Mouse (Mus musculus): ENCODE measurements around the gene Lefty1.
"Not testable (repeated sequence)": the region's sequence is repeated elsewhere in the genome, so short reads cannot be mapped to it uniquely, and the experiment has no call there.

The Lefty1 gene

GRCm38 (mm10) chr1:180922273-180923048 is 12.4 kb upstream of the Lefty1 start:
- DNase-seq (ENCODE audit: low read depth): peak; percentile 43

DNA sequence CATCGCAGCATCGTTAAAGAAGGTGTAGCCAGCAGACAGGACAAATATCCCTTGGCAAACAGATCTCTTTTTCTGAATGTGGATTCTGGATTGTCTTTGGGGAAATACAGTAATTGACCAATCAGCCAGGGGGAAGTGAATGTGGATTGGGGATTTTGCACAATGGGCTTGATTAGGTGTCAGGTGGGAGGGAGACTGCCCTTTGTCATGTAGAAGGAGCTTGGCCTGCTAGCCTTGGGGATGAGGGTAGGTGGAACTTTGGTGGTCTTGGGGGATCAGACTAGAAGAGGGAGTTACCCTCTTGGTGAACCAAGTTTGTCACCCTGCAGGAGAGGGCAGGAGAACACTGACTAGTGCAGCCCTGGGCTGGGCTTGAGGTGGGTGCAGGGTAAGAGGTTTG is 10.1 kb upstream of the Lefty1 start:
- DNase-seq (ENCODE audit: low read depth): no peak

DNA sequence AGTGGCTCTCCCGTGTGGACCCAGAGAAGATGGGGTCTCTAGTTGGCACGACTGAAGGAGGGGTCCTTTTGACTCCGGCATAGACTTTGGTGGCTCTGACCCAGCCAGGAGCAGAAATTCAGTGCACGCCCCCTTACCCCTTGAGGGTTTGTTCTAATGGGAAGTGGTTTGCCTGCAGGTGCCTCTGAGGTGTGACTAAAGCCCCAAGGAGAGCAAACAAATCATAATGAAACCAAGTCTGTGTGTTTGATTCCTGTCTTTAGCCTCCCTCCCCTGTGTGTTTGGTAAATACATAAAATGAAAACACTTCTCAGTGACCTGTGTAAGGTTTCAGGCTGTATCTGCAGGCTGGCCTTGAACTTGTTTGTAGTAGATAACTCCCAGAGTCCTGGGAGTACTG is 8.5 kb upstream of the Lefty1 start:
- DNase-seq (ENCODE audit: low read depth): peak; percentile 76

GRCm38 (mm10) chr1:180929599-180929998 is 5.2 kb upstream of the Lefty1 start:
- DNase-seq (ENCODE audit: low read depth): no peak

GRCm38 (mm10) chr1:180931106-180931505 is 3.7 kb upstream of the Lefty1 start:
- no peak for DNase-seq (ENCODE audit: low read depth)

- DNase-seq (ENCODE audit: low read depth): no peak
These were observed 1.2 kb upstream of the Lefty1 start for GRCm38 (mm10) chr1:180933659-180934058.

DNA sequence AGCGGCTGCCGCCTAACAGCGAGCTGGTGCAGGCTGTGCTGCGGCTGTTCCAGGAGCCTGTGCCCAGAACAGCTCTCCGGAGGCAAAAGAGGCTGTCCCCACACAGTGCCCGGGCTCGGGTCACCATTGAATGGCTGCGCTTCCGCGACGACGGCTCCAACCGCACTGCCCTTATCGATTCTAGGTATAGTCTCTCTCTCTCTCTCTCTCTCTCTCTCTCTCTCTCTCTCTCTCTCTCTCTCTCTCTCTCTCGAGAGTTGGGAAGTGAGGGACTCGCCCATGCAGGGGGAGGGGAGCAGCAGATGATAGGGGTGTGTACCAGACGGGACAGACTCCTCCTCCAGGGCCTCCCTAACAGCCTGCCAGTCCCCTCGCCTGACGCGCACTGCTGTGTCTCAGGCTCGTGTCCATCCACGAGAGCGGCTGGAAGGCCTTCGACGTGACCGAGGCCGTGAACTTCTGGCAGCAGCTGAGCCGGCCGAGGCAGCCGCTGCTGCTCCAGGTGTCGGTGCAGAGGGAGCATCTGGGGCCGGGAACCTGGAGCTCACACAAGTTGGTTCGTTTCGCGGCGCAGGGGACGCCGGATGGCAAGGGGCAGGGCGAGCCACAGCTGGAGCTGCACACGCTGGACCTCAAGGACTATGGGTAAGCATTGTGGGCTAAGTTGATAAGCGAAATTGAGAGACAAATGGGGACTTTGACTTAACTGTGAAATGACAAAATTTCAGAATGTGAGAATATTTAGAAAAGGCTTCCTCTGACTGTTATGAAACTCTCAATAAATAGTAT is 2.0 kb downstream of the Lefty1 start:
- peak; percentile 60 for DNase-seq (ENCODE audit: low read depth)

- not testable (repeated sequence) for DNase-seq (ENCODE audit: low read depth)
These were observed 2.8 kb downstream of the Lefty1 start for GRCm38 (mm10) chr1:180937631-180938030.

DNA sequence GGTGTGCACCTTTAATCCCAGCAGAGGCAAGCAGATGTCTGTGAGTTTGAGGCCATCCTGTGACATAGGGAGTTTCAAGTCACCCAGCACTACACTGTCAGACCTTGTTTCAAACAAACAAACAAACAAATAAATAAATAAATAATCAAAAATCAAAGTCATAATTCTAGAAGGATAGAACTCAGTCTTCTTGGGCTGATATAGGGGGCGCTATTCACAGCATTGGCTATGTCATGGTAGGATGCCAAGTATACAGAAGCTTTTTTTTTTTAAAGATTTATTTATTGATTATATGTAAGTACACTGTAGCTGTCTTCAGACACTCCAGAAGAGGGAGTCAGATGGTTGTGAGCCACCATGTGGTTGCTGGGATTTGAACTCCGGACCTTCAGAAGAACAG is 4.0 kb downstream of the Lefty1 start:
- peak; percentile 52 for DNase-seq (ENCODE audit: low read depth)

GRCm38 (mm10) chr1:180940776-180941460 is 6.1 kb downstream of the Lefty1 start:
- DNase-seq (ENCODE audit: low read depth): peak; percentile 64

DNA sequence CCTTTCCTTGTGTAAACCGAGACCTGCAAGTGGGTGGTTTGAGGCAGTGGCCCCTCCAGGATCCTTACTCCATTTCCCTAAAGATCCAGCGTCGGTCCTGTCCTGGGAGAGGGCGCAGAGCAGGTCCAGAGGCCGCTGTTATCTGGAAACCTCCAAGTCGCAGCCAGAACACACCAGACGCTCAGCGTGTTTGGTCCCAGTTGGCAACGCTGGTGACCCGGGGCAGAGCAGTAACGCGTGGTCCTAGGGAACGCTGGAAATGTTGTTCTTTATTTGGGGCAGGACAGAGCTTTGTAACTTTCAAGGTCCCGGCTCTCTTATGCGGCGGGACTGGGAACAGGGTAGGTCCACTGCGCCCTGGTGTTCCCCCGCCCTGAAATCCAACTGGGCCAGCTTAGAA is 6.9 kb downstream of the Lefty1 start:
- no peak for DNase-seq (ENCODE audit: low read depth)

GRCm38 (mm10) chr1:180942166-180943031 is 7.6 kb downstream of the Lefty1 start, which contains the start of gene Tmem63a:
TSS of gene Tmem63a (plus strand) at chr1:180942344.
- peak; percentile 89 for DNase-seq (ENCODE audit: low read depth)

DNA sequence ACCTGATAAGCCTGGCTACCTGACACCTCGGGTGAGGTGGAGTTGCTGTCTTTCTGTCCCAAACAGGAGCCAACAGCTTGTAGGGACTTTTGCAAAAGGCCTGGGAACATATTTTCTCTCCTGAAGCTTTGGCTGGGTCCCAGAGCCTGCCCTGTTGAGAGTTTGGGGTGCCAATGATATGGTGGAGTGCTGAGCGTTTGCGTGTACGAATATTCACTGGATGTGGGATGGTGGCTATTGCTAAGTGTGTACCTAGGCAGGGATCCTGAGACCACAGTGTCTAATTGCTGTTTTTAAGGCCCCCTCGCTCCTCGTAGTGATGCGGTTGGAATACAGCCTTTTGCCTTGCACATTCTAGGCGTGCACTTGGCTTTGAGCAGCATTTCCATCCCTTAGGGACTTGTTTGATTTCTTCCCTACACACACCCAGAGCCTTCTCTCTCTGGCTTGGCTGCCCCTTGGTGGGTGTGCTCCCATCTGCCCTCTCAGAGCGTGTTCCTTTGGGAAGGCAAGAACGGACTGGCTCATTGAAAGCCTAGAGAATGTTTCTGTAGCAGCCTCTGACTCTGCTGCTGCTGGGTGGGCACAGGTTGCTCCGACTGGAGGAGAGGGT is 8.3 kb downstream of the Lefty1 start:
- DNase-seq (ENCODE audit: low read depth): peak; percentile 63

- no peak for DNase-seq (ENCODE audit: low read depth)
These were observed 9.1 kb downstream of the Lefty1 start for GRCm38 (mm10) chr1:180943896-180944295.

GRCm38 (mm10) chr1:180944553-180944952 is 9.7 kb downstream of the Lefty1 start:
- no peak for DNase-seq (ENCODE audit: low read depth)

GRCm38 (mm10) chr1:180945001-180945980 is 10.5 kb downstream of the Lefty1 start:
- peak; percentile 45 for DNase-seq (ENCODE audit: low read depth)

DNA sequence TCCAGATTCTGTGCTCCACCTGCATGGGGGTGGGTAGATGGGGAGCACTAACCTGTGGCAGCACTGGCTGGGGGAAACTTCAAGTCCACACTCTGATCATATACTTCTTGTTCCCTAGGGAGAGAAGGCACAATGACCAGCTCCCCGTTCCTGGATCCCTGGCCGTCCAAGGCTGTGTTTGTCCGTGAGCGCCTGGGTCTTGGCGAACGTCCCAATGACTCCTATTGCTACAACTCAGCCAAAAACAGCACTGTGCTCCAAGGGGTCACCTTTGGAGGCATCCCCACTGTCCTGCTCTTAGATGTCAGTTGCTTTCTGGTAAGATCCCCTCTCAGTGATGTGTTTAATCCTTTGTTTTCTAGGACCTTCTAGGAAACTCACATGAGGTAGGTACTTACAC is 11.6 kb downstream of the Lefty1 start:
- DNase-seq (ENCODE audit: low read depth): no peak

GRCm38 (mm10) chr1:180952085-180952746 is 17.4 kb downstream of the Lefty1 start:
- DNase-seq (ENCODE audit: low read depth): no peak

- no peak for DNase-seq (ENCODE audit: low read depth)
These were observed 18.0 kb downstream of the Lefty1 start for GRCm38 (mm10) chr1:180952808-180953207.
